Mouse (Mus musculus) myocyte (in vitro differentiated cells): ENCODE data around the gene Syngr3. TPM values are rescaled to one million over a fixed set of nuclear protein-coding genes. Genes with fewer than 3 reads are reported as not detected.

ENCODE experiments used
- H3K27me3 ChIP-seq: one replicate; pipeline ENCODE4 v1.6.1; 2011; ENCODE audit not compliant: control insufficient read depth, insufficient read depth, insufficient read length
- H3K36me3 ChIP-seq: one replicate; pipeline ENCODE4 v1.6.1; 2011; ENCODE audit not compliant: control insufficient read depth, insufficient read depth
- H3K4me2 ChIP-seq: one replicate; pipeline ENCODE4 v1.6.1; 2011; ENCODE audit warnings: low read depth, control low read depth
- H3K4me3 ChIP-seq: one replicate; pipeline ENCODE4 v1.5.1; 2011; ENCODE audit warnings: mild to moderate bottlenecking, control low read depth, moderate library complexity
- H3K79me2 ChIP-seq: one replicate; pipeline ENCODE4 v1.6.1; 2011; ENCODE audit not compliant: control insufficient read depth, insufficient read depth
- H3ac ChIP-seq: one replicate; pipeline ENCODE4 v1.6.1; 2011; ENCODE audit not compliant: control insufficient read depth, insufficient read length
- CEBPB ChIP-seq: IDR thresholded peaks from 2 replicates; pipeline ENCODE4 v1.6.1; 2011; ENCODE audit warnings: mild to moderate bottlenecking, moderate library complexity; ENCODE audit not compliant: poor library complexity, insufficient read depth, severe bottlenecking
- E2F4 ChIP-seq: IDR thresholded peaks from one replicate; pipeline ENCODE4 v1.6.1; 2011; ENCODE audit warnings: mild to moderate bottlenecking, control low read depth, moderate library complexity; ENCODE audit not compliant: insufficient read depth
- MAX ChIP-seq: IDR thresholded peaks from one replicate; pipeline ENCODE4 v1.6.1; 2011; ENCODE audit warnings: low read depth, mild to moderate bottlenecking, control low read depth
- MYOD1 ChIP-seq, 3 experiments: IDR thresholded peaks; one replicate each; pipeline ENCODE4 v1.6.1; 2011; ENCODE audit warnings: control low read depth in 2 of 3, low read depth in 2 of 3, mild to moderate bottlenecking in 2 of 3, moderate library complexity in 1 of 3; ENCODE audit not compliant: insufficient read length in 2 of 3, control insufficient read depth in 1 of 3
- MYOG ChIP-seq, 3 experiments: IDR thresholded peaks; one replicate each; pipeline ENCODE4 v1.6.1; 2011; ENCODE audit warnings: control low read depth in 2 of 3, low read depth in 2 of 3, mild to moderate bottlenecking in 2 of 3; ENCODE audit not compliant: insufficient read length in 2 of 3, control insufficient read depth in 1 of 3, insufficient read depth in 1 of 3
- POLR2A ChIP-seq: IDR thresholded peaks from one replicate; pipeline ENCODE4 v1.6.1; 2011; ENCODE audit warnings: low read depth, mild to moderate bottlenecking, control low read depth, moderate library complexity; ENCODE audit not compliant: insufficient read length
- POLR2AphosphoS2 ChIP-seq: IDR thresholded peaks from one replicate; pipeline ENCODE4 v1.6.1; 2011; ENCODE audit warnings: low read depth, control low read depth; ENCODE audit not compliant: insufficient read length
- REST ChIP-seq: IDR thresholded peaks from one replicate; pipeline ENCODE4 v1.6.1; 2011; ENCODE audit warnings: mild to moderate bottlenecking, control low read depth, moderate library complexity; ENCODE audit not compliant: insufficient read depth, insufficient read length
- SRF ChIP-seq: IDR thresholded peaks from one replicate; pipeline ENCODE4 v1.6.1; 2011; ENCODE audit warnings: low read depth; ENCODE audit not compliant: control insufficient read depth, insufficient read length
- TCF12 ChIP-seq: IDR thresholded peaks from one replicate; pipeline ENCODE4 v1.6.1; 2011; ENCODE audit warnings: mild to moderate bottlenecking, control low read depth; ENCODE audit not compliant: poor library complexity, insufficient read depth, severe bottlenecking
- TCF3 ChIP-seq: IDR thresholded peaks from one replicate; pipeline ENCODE4 v1.6.1; 2011; ENCODE audit warnings: low read depth, control low read depth; ENCODE audit not compliant: insufficient read length
- USF1 ChIP-seq: IDR thresholded peaks from one replicate; pipeline ENCODE4 v1.6.1; 2011; ENCODE audit warnings: low read depth, mild to moderate bottlenecking, control low read depth, moderate library complexity
- polyA plus RNA-seq: library from polyadenylated mRNA; unstranded; fragments of >200 nt; fragmentation: generic; extraction: Trizol; gene quantifications from one replicate; pipeline ENCODE4 v1.2.1, GENCODE M21; 2012; ENCODE audit warnings: missing spikeins

Syngr3 gene
- polyA plus RNA-seq, 1 experiment = 0.29 TPM

GRCm38 (mm10) chr17:24658017-24658758, 31.6 kb downstream of the Syngr3 start, which contains the start of gene Npw:
Gene Npw, minus strand, starts transcription at chr17:24658457.
- no peak for TF ChIP-seq USF1
- TF ChIP-seq E2F4 = no peak
- TF ChIP-seq MYOD1 (IDR thresholded peaks at IDR 0.05; ENCODE audit: control insufficient read depth in 1 of 3, insufficient read length in 2 of 3, low read depth in 2 of 3) = no peak
- TF ChIP-seq SRF = no peak
- no peak for TF ChIP-seq TCF3
- TF ChIP-seq POLR2AphosphoS2 = no peak
- TF ChIP-seq MAX = no peak
- H3K36me3 ChIP-seq = no peaks in the 10 kb centered on the region
- no peak within 1 kb of the TSS for H3K4me3 ChIP-seq
- peaks cover 7% of the 10 kb centered on the region for H3K27me3 ChIP-seq
- H3ac ChIP-seq = no peak within 1 kb of the TSS
- peak within 1 kb of the TSS; percentile 24 for H3K4me2 ChIP-seq
- no peaks in the 10 kb centered on the region for H3K79me2 ChIP-seq

GRCm38 (mm10) chr17:24654969-24655368, 34.8 kb downstream of the Syngr3 start:
- Histone ChIP-seq H3ac (no peak overlapping the region), H3K36me3 (no peaks in the 10 kb centered on the region), H3K4me3 (no peak overlapping the region), H3K4me2 (no peak overlapping the region), H3K79me2 (no peaks in the 10 kb centered on the region), H3K27me3 (peaks cover 7% of the 10 kb centered on the region)
- TF ChIP-seq SRF (no peak), CEBPB (no peak), MYOD1 (IDR thresholded peaks at IDR 0.05; ENCODE audit: control insufficient read depth in 1 of 3, insufficient read length in 2 of 3, low read depth in 2 of 3) (no peak), MAX (no peak), REST (no peak), E2F4 (no peak), MYOG (IDR thresholded peaks at IDR 0.05; ENCODE audit: control insufficient read depth in 1 of 3, insufficient read depth in 1 of 3, insufficient read length in 2 of 3, low read depth in 2 of 3) (no peak), TCF12 (no peak), TCF3 (no peak), USF1 (no peak), POLR2A (no peak), POLR2AphosphoS2 (no peak)

- H3K27me3 ChIP-seq = peaks cover 7% of the 10 kb centered on the region
- H3K4me2 ChIP-seq = peak overlapping the region; percentile 50
- H3ac ChIP-seq = no peak overlapping the region
- H3K36me3 ChIP-seq = no peaks in the 10 kb centered on the region
- TF ChIP-seq E2F4 = no peak
- no peak for TF ChIP-seq POLR2AphosphoS2
- no peak for TF ChIP-seq TCF3
- no peak for TF ChIP-seq REST
- TF ChIP-seq CEBPB = no peak
- no peak for TF ChIP-seq POLR2A
- no peak for TF ChIP-seq USF1
- no peak for TF ChIP-seq SRF
- no peak for TF ChIP-seq TCF12
- no peak for TF ChIP-seq MAX
- TF ChIP-seq MYOD1 (IDR thresholded peaks at IDR 0.05; ENCODE audit: control insufficient read depth in 1 of 3, insufficient read length in 2 of 3, low read depth in 2 of 3) = no peak
- TF ChIP-seq MYOG (IDR thresholded peaks at IDR 0.05; ENCODE audit: control insufficient read depth in 1 of 3, insufficient read depth in 1 of 3, insufficient read length in 2 of 3, low read depth in 2 of 3) = no peak
- H3K79me2 ChIP-seq = no peaks in the 10 kb centered on the region
- no peak overlapping the region for H3K4me3 ChIP-seq
Observed at GRCm38 (mm10) chr17:24653967-24654710, 35.6 kb downstream of the Syngr3 start.

- H3K27me3 ChIP-seq = peaks cover 3% of the 10 kb centered on the region
- TF ChIP-seq MYOG (IDR thresholded peaks at IDR 0.05; ENCODE audit: control insufficient read depth in 1 of 3, insufficient read depth in 1 of 3, insufficient read length in 2 of 3, low read depth in 2 of 3) (no peak), POLR2AphosphoS2 (no peak), POLR2A (no peak), MYOD1 (IDR thresholded peaks at IDR 0.05; ENCODE audit: control insufficient read depth in 1 of 3, insufficient read length in 2 of 3, low read depth in 2 of 3) (no peak), MAX (no peak), E2F4 (no peak), REST (no peak)
- H3ac ChIP-seq = no peak overlapping the region
- no peaks in the 10 kb centered on the region for H3K36me3 ChIP-seq
- no peaks in the 10 kb centered on the region for H3K79me2 ChIP-seq
- H3K4me2 ChIP-seq = no peak overlapping the region
- H3K4me3 ChIP-seq = no peak overlapping the region
Observed at GRCm38 (mm10) chr17:24651835-24652234, 37.9 kb downstream of the Syngr3 start.
